Mouse (Mus musculus) MEL (cell line): ENCODE data around the gene Toe1. TPM values are rescaled to one million over a fixed set of nuclear protein-coding genes. Genes with fewer than 3 reads are reported as not detected.
A peak's percentile ranks its signal among the peaks of the same experiment; 100 is the strongest.

ENCODE experiments used
- DNase-seq: peaks from one replicate; pipeline ENCODE4 v3.0.0; 2011; ENCODE audit warnings: low read depth, low spot score
- H3K27ac ChIP-seq: 2 replicates; pipeline ENCODE4 v1.5.1; 2012; ENCODE audit warnings: low read depth, mild to moderate bottlenecking, control low read depth, low read length, moderate library complexity; ENCODE audit not compliant: control insufficient read depth
- H3K27me3 ChIP-seq, 2 experiments: fragments of 150-350 bp in 1 of 2; sonication (generic) in 1 of 2; 2 replicates each; pipeline ENCODE4 v1.6.1; 2012; ENCODE audit warnings: low read length in 2 of 2, mild to moderate bottlenecking in 2 of 2, improper control_type of control experiment in 1 of 2, moderate library complexity in 1 of 2; ENCODE audit not compliant: insufficient read depth in 2 of 2, control insufficient read depth in 1 of 2
- H3K36me3 ChIP-seq, 2 experiments: 2 replicates each; pipeline ENCODE4 v1.6.1; 2012 to 2014; ENCODE audit warnings: low read length in 2 of 2, improper control_type of control experiment in 1 of 2, inconsistent platforms in 1 of 2, mild to moderate bottlenecking in 1 of 2; ENCODE audit not compliant: insufficient read depth in 2 of 2, control insufficient read depth in 1 of 2
- H3K4me1 ChIP-seq, 2 experiments: fragments of 150-350 bp in 1 of 2; sonication (generic) in 1 of 2; 2 replicates each; pipeline ENCODE4 v1.6.1; 2012; ENCODE audit warnings: low read length in 2 of 2, improper control_type of control experiment in 1 of 2, mild to moderate bottlenecking in 1 of 2; ENCODE audit not compliant: insufficient read depth in 2 of 2, control insufficient read depth in 1 of 2
- H3K4me3 ChIP-seq, 2 experiments: fragments of 150-350 bp in 1 of 2; sonication (generic) in 1 of 2; 2 replicates each; pipeline ENCODE4 v1.5.1; 2012; ENCODE audit warnings: low read depth in 2 of 2, low read length in 2 of 2, mild to moderate bottlenecking in 2 of 2, moderate library complexity in 2 of 2, control low read depth in 1 of 2, improper control_type of control experiment in 1 of 2; ENCODE audit not compliant: control insufficient read depth in 1 of 2, insufficient read depth in 1 of 2
- H3K79me2 ChIP-seq: 2 replicates; pipeline ENCODE4 v1.6.1; 2012; ENCODE audit warnings: mild to moderate bottlenecking, low read length, moderate library complexity; ENCODE audit not compliant: control insufficient read depth, poor library complexity, insufficient read depth
- H3K9ac ChIP-seq: 2 replicates; pipeline ENCODE4 v1.6.1; 2012; ENCODE audit warnings: low read depth, mild to moderate bottlenecking, control low read depth, low read length, moderate library complexity; ENCODE audit not compliant: control insufficient read depth, poor library complexity, severe bottlenecking
- H3K9me3 ChIP-seq: fragments of 150-350 bp; sonication (generic); replicated peaks from 2 replicates; pipeline ENCODE4 v1.6.1; 2012; ENCODE audit warnings: mild to moderate bottlenecking, low read length, improper control_type of control experiment, moderate library complexity; ENCODE audit not compliant: insufficient read depth
- ELF1 ChIP-seq: IDR thresholded peaks from 2 replicates; pipeline ENCODE4 v1.6.1; 2014; ENCODE audit warnings: low read depth, mild to moderate bottlenecking, inconsistent platforms, low read length, improper control_type of control experiment, moderate library complexity
- EP300 ChIP-seq, 2 experiments: IDR thresholded peaks; 2 replicates each; pipeline ENCODE4 v1.6.1; 2011; ENCODE audit warnings: improper control_type of control experiment in 2 of 2, low read length in 2 of 2, low read depth in 1 of 2, mild to moderate bottlenecking in 1 of 2
- JUND ChIP-seq: IDR thresholded peaks from 2 replicates; pipeline ENCODE4 v1.6.1; 2011; ENCODE audit warnings: low read depth, mild to moderate bottlenecking, improper control_type of control experiment, low read length
- MAX ChIP-seq: IDR thresholded peaks from 2 replicates; pipeline ENCODE4 v1.6.1; 2011; ENCODE audit warnings: low read length, improper control_type of control experiment
- MXI1 ChIP-seq: IDR thresholded peaks from 2 replicates; pipeline ENCODE4 v1.6.1; 2011; ENCODE audit warnings: mild to moderate bottlenecking, low read depth, low read length, improper control_type of control experiment
- NRF1 ChIP-seq: IDR thresholded peaks from 2 replicates; pipeline ENCODE4 v1.6.1; 2014; ENCODE audit warnings: low read depth, mild to moderate bottlenecking, inconsistent platforms, low read length, improper control_type of control experiment, moderate library complexity; ENCODE audit not compliant: poor library complexity, insufficient read depth, severe bottlenecking
- POLR2A ChIP-seq, 2 experiments: IDR thresholded peaks; 2 replicates each; pipeline ENCODE4 v1.6.1; 2011 to 2012; ENCODE audit warnings: low read length in 2 of 2, mild to moderate bottlenecking in 2 of 2, control low read depth in 1 of 2, improper control_type of control experiment in 1 of 2, low read depth in 1 of 2, moderate library complexity in 1 of 2; ENCODE audit not compliant: control insufficient read depth in 1 of 2, insufficient read depth in 1 of 2, poor library complexity in 1 of 2
- TBP ChIP-seq: IDR thresholded peaks from 2 replicates; pipeline ENCODE4 v1.8.0; 2011; ENCODE audit warnings: low read depth, low read length, improper control_type of control experiment
- USF2 ChIP-seq, 2 experiments: IDR thresholded peaks; 2 replicates each; pipeline ENCODE4 v1.6.1; 2011 to 2012; ENCODE audit warnings: improper control_type of control experiment in 2 of 2, low read length in 2 of 2, borderline replicate concordance in 1 of 2, inconsistent platforms in 1 of 2, low read depth in 1 of 2, mild to moderate bottlenecking in 1 of 2; ENCODE audit not compliant: insufficient read depth in 1 of 2
- ZC3H11A ChIP-seq: IDR thresholded peaks from 2 replicates; pipeline ENCODE4 v1.6.1; 2012; ENCODE audit warnings: low read depth, mild to moderate bottlenecking, inconsistent platforms, low read length, improper control_type of control experiment
- ZKSCAN1 ChIP-seq: IDR thresholded peaks from 2 replicates; pipeline ENCODE4 v1.6.1; 2012; ENCODE audit warnings: low read depth, mild to moderate bottlenecking, inconsistent platforms, low read length, improper control_type of control experiment, moderate library complexity
- ZNF384 ChIP-seq: IDR thresholded peaks from 2 replicates; pipeline ENCODE4 v1.6.1; 2012; ENCODE audit warnings: low read depth, mild to moderate bottlenecking, inconsistent platforms, low read length, improper control_type of control experiment
- polyA plus RNA-seq, 2 experiments: library from polyadenylated mRNA; stranded (reverse) in 1 of 2; unstranded in 1 of 2; fragments of >175 nt in 1 of 2; fragments of >200 nt in 1 of 2; gene quantifications; 2 replicates each; pipeline versions ENCODE4 v1.2.1 to v1.2.4; 2012; ENCODE audit warnings: low replicate concordance in 2 of 2, low read depth in 1 of 2; ENCODE audit not compliant: insufficient read length in 2 of 2, insufficient read depth in 1 of 2, missing spikeins in 1 of 2
- total RNA-seq: library from RNA; depleted of rRNA; stranded (reverse); fragments of 300-350 nt; gene quantifications from 2 replicates; pipeline ENCODE4 v1.2.3, GENCODE M21; 2012

The Toe1 gene
- total and polyA plus RNA-seq, 3 experiments = 38.3 to 49.3 TPM; not detected in 1

GRCm38 (mm10) chr4:116824541-116825004, 17.1 kb upstream of the Toe1 start:
- no peak overlapping the region for H3K27ac ChIP-seq
- H3K4me3 ChIP-seq = no peak overlapping the region
- H3K79me2 ChIP-seq = no peaks in the 10 kb centered on the region
- no peaks in the 10 kb centered on the region for H3K9me3 ChIP-seq
- no peak for DNase-seq
- H3K36me3 ChIP-seq = peaks cover 0 to 4% of the 10 kb centered on the region in 2 experiments; a peak in 2 of 4 replicates
- no peak overlapping the region for H3K9ac ChIP-seq
- TF ChIP-seq JUND = no peak
- no peak for TF ChIP-seq ZC3H11A
- no peak for TF ChIP-seq NRF1
- TF ChIP-seq ELF1 = no peak
- no peak for TF ChIP-seq POLR2A (IDR thresholded peaks at IDR 0.05; ENCODE audit: control insufficient read depth in 1 of 2, insufficient read depth in 1 of 2, low read depth in 1 of 2, low read length in 2 of 2, poor library complexity in 1 of 2)
- no peak for TF ChIP-seq EP300 (IDR thresholded peaks at IDR 0.05; ENCODE audit: low read depth in 1 of 2, low read length in 2 of 2)
- TF ChIP-seq TBP = no peak
- peaks cover 0 to 3% of the 10 kb centered on the region in 2 experiments; a peak in 2 of 4 replicates for H3K4me1 ChIP-seq
- H3K27me3 ChIP-seq = peaks cover 0 to 2% of the 10 kb centered on the region in 2 experiments; a peak in 1 of 4 replicates

DNA sequence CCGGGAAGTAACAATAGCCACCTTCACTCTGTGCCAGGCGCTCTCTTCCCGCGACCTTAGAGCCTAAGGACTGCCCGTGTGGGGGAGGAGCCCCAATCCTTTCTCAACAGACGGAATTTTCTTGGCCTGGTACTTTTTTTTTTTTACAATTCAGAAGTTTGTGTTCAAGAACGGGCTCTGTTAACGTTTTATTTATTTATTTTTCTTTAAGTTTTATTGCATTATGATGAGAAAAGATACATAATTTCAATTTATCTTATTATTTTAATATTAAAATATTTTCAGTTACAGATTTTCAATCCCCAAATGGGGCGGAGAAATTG, 14.2 kb upstream of the Toe1 start, which contains the start of gene Hpdl:
Hpdl (minus strand) TSS at position 14 of the 323 bp plus-strand sequence.
- Histone ChIP-seq H3K27ac (no peak within 1 kb of the TSS), H3K4me1 (peaks cover 0 to 3% of the 10 kb centered on the region in 2 experiments; a peak in 2 of 4 replicates), H3K9ac (peak within 1 kb of the TSS; percentile 44), H3K79me2 (no peaks in the 10 kb centered on the region), H3K4me3 (peak within 1 kb of the TSS; percentile 75 to 83), H3K27me3 (peaks cover 0 to 2% of the 10 kb centered on the region in 2 experiments; a peak in 1 of 4 replicates), H3K9me3 (no peaks in the 10 kb centered on the region), H3K36me3 (peaks cover 0 to 4% of the 10 kb centered on the region in 2 experiments; a peak in 2 of 4 replicates)
- no peak for DNase-seq
- TF ChIP-seq ZNF384 (peak; percentile 65), ZKSCAN1 (no peak)

DNA sequence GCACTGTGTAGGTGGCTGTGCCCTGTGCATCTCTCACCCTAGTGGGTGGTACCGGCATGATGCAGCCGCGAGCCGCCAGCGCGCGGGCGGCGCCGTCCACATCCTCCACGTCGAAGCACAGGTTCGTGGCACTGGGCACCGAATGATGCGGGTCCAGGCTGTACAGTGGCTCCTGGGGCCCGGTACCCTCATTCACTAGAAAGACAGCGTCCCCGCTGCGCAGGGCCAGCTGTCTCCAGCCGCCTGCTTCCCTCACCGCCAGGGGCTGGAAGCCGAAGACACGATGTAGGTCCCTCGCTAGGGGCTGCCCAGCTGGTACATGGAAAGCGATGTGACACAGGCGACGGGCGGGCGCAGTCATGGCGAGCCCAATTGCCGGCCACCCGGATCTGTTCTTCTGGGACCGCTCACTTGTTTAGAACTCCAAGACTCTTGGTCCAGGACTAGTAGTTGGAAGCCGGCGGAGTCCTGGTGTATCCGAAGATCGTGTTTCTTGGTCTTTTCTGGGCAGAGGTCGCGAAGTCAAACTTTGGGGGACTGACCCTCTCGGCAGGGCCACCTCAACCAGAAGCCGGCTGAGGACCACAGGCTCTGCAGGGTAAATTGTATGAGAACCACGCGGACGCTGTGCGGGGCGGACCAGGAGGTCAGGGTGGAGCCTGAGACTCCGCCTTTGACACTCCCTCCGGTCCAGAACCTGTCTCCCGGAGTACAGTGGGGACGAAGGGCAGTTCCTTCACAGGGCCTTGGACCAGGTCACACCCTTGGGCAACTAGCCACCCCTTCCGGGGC, 13.7 kb upstream of the Toe1 start:
- Histone ChIP-seq H3K27ac (no peak overlapping the region), H3K9ac (peak overlapping the region; percentile 44), H3K79me2 (no peaks in the 10 kb centered on the region), H3K36me3 (peaks cover 0 to 4% of the 10 kb centered on the region in 2 experiments; a peak in 2 of 4 replicates), H3K27me3 (peaks cover 0 to 2% of the 10 kb centered on the region in 2 experiments; a peak in 1 of 4 replicates), H3K4me3 (peak overlapping the region; percentile 75 to 83), H3K9me3 (no peaks in the 10 kb centered on the region), H3K4me1 (peaks cover 0 to 3% of the 10 kb centered on the region in 2 experiments; a peak in 2 of 4 replicates)
- DNase-seq = peak; percentile 67
- no peak for TF ChIP-seq USF2 (IDR thresholded peaks at IDR 0.05; ENCODE audit: borderline replicate concordance in 1 of 2, insufficient read depth in 1 of 2, low read depth in 1 of 2, low read length in 2 of 2)
- TF ChIP-seq MAX = 0 out of 2 replicates have a peak, but pooled peaks have one; percentile 22
- peak; percentile 47; the same call in 1 of the 2 replicates for TF ChIP-seq MXI1
